Mouse (Mus musculus) pancreas, adult 10 weeks (tissue): ENCODE data around the gene Pck2. TPM values are rescaled to one million over a fixed set of nuclear protein-coding genes. Genes with fewer than 3 reads are reported as not detected.

Experiments used
- polyA plus RNA-seq: library from polyadenylated mRNA; stranded (reverse); fragments of 350-450 nt; fragmentation: Illumina TruSeq; extraction: RNeasy Lipid Tissue Mini Kit (QIAGEN cat#74804); gene quantifications from one replicate; pipeline ENCODE4 v1.2.3, GENCODE M21; 2015; ENCODE audit warnings: low read depth, low replicate concordance; ENCODE audit not compliant: insufficient read depth

Gene Pck2
- 29.0 TPM for polyA plus RNA-seq

DNA sequence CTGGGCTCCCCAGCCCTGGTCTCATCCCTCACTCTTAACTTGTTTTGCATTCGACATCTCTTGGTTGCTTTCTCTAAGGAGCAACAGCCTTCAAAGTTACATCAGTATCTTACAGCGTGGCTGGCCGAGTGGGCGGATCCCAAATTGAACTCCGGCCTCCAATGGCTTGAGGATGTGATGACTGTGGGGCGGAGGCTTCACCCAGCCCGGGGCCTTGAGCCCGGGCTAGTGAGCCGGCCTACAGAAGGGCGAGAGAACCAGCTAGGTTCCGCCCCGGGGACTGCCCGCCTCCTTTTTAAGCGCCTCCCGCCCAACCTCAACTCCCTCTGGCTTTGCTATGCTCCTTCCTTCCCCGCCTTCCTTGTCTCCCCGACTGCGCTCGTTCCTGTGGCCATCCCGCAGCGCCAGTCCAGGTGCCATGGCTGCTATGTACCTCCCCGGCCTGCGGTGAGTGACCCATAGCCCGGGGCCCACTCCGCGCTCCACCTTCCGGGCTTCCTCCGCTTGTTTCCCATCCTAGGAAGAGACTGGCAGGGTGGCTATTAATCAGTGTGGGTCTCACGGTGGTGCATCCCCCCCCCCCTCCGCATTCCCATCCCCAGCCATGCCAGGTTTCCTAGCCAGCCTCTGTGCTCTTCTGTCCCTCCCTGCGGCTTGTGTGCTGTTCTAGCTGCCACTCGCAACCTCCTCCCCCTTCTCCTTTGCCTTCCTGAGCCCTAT is at the start of gene Pck2:
Pck2 (plus strand) TSS at position 200 of the 720 bp plus-strand sequence.

DNA sequence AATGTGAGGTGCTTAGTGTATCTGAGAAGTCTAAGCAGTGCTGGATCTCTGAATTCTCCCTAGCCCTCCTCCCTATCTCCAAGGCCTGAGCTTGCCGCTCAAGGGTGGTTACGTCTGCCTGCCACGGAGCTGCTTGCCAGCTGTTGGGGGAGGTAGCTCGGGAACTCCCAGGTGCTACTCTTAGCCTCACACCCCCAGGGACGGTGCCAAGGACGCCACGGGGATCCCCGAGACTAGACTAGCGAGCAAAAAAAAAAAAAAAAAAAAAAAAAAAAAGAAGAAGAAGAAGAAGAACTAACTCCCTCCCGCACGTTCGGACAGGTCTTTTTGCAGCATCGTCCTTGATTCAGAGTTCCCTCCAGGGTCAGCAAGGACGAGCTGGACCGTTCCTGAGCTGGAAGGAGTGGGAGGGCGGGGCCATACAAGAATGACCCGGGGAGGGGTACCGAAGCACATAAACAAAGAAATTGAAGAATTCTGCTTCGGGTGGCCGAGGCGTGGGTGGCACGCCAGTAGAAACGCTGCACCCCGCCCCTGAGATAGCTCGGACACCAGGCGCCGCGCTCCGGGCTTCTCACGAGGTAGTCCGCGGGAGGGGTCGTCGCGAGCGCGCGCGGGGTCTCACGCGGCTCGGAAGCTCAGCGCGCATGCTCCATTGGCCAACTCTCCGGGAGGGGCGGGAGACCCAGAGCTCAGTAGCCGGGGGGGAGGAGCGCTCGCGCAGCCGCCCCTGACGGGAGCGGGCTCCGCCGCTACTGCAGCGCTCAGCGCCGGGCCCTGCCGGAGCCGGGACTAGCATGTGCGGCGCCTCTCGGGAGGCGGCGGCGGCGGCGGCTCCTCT is 49.5 kb upstream of the Pck2 start, which contains the start of gene Carmil3:
Carmil3 (plus strand) TSS at position 291 of the 841 bp plus-strand sequence.

GRCm38 (mm10) chr14:55510125-55510731 is 29.8 kb upstream of the Pck2 start, which contains the start of gene Cpne6:
Gene Cpne6, plus strand, starts transcription at chr14:55510445.

GRCm38 (mm10) chr14:55524785-55525184 is 15.3 kb upstream of the Pck2 start, which contains the start of gene Nrl:
Gene Nrl, minus strand, starts transcription at chr14:55524981.

GRCm38 (mm10) chr14:55559799-55560201 is 19.7 kb downstream of the Pck2 start, which contains the start of gene Dcaf11:
Gene Dcaf11, plus strand, starts transcription at chr14:55560006.

GRCm38 (mm10) chr14:55560202-55561073 is 20.4 kb downstream of the Pck2 start, which contains the start of gene A730061H03Rik:
Gene A730061H03Rik, minus strand, starts transcription at chr14:55560406.

GRCm38 (mm10) chr14:55575302-55575701 is 35.2 kb downstream of the Pck2 start, which contains the start of gene Fitm1:
Gene Fitm1, plus strand, starts transcription at chr14:55575617.

DNA sequence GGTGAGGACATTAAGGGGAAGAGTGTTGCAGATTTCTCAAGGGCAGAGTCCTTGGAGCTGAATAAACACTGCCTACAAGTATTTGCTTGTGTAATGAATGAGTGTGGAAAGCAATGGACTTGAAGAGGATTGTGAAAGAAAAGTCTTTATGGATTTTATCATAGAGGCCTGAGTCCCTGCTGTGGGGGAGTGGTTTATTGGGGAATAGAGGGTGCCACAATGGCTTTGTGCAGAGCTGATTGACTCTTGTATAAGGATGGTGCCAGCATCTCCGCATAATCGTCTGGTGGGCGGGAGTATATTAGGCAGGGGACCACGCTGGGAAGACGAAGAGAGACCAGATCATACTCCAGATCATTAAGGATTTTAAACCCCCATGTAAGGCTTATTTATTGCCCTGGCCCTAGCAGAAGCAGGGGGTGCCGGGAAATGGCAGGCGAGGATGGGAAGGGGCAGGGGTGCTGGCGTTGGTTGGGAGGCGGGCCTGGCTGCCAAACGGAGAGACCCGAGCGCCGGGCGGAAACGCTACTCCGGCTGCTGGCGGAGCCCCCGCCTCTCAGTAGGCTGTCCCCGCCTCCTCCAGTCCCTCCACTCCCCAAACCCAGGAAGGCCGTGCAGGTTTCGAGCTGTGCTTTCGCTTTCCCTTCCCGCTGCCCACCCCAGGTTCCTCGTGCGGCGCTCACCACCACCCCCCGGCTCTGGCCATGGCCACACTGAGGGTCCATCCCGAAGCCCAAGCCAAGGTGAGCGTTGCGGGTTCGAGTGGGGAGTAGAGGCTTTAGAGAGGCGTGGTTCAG is 38.0 kb downstream of the Pck2 start, which contains the start of gene Psme1:
Psme1 (plus strand) TSS at position 253 of the 797 bp plus-strand sequence.

DNA sequence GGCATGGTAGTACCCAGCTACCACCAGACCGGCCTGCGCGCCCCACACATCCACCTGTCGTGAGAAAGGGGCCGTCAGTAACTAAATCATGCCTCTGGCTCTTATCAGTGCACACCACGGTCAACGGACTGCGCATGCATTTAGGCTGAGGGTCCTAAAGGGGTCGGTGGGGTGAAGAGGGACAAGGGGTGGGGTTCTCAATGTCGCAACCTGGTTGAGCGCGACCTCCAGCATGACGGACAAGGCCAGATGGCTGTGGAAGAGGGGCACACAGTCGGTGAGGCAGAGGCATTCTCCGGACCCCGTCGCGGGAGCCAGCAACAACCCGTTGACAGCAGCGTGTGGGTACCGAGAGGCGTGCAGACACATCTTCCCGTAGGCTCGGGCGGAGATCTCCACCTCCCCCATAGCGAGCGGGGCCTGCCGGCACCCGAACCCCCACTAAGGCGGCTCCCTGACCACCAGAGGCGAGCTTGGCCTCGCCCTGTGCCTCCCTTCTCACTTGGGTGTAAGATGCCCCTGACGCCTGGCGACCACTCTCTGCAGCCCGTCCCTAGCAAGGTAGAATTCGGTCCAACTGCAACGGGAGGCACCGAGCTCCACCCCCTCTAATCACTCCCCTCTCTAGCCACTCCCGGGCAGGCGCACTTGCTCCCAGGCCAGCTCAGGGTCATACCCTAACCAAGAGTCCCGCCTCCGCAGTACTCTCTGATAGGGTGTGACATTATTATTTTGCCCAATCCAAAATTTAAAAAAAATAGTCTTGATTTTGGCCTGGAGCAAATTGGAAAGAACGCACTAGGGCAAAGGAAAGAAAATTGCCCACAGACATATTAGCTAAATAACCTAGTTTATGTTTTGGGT is 44.9 kb downstream of the Pck2 start, which contains the start of gene Emc9:
Emc9 (minus strand) TSS at position 601 of the 864 bp plus-strand sequence.

GRCm38 (mm10) chr14:55590748-55591330 is 50.8 kb downstream of the Pck2 start, which contains the start of gene Psme2:
Gene Psme2, minus strand, starts transcription at chr14:55591113.

GRCm38 (mm10) chr14:55591331-55591891 is 51.3 kb downstream of the Pck2 start, which contains the start of gene Rnf31:
Gene Rnf31, plus strand, starts transcription at chr14:55591708.

Other genes starting within 250 kb of the Pck2 start
- gene Dhrs4, start 61.5 kb upstream of the Pck2 start, polyA plus RNA-seq, result 17.0 TPM
- gene Carmil3, start 49.6 kb upstream of the Pck2 start, polyA plus RNA-seq, result 11.7 TPM
- not detected for gene Cpne6, start 29.8 kb upstream of the Pck2 start, polyA plus RNA-seq
- not detected for gene Nrl, start 15.3 kb upstream of the Pck2 start, polyA plus RNA-seq
- 38.9 TPM for gene Dcaf11, start 19.7 kb downstream of the Pck2 start, polyA plus RNA-seq
- gene A730061H03Rik, start 20.1 kb downstream of the Pck2 start, polyA plus RNA-seq, result not detected
- not detected for gene Fitm1, start 35.4 kb downstream of the Pck2 start, polyA plus RNA-seq
- gene Psme1, start 37.9 kb downstream of the Pck2 start, polyA plus RNA-seq, result 38.5 TPM
- gene Emc9, start 45.0 kb downstream of the Pck2 start, polyA plus RNA-seq, result 11.7 TPM
- 49.1 TPM for gene Psme2, start 50.8 kb downstream of the Pck2 start, polyA plus RNA-seq
- gene Rnf31, start 51.4 kb downstream of the Pck2 start, polyA plus RNA-seq, result 14.7 TPM
- 11.2 TPM for gene Irf9, start 63.3 kb downstream of the Pck2 start, polyA plus RNA-seq
- gene Rec8, start 77.8 kb downstream of the Pck2 start, polyA plus RNA-seq, result 9.7 TPM
- gene Ipo4, start 95.7 kb downstream of the Pck2 start, polyA plus RNA-seq, result 49.8 TPM
- gene Gm49378, start 97.6 kb downstream of the Pck2 start, polyA plus RNA-seq, result 1.6 TPM
- gene Tm9sf1, start 103.5 kb downstream of the Pck2 start, polyA plus RNA-seq, result 17.3 TPM
- gene Tssk4, start 109.9 kb downstream of the Pck2 start, polyA plus RNA-seq, result 0.59 TPM
- gene Mdp1, start 120.2 kb downstream of the Pck2 start, polyA plus RNA-seq, result 8.9 TPM
- 5.6 TPM for gene Gmpr2, start 131.7 kb downstream of the Pck2 start, polyA plus RNA-seq
- gene Nedd8, start 131.9 kb downstream of the Pck2 start, polyA plus RNA-seq, result 60.9 TPM
- gene Tinf2, start 141.6 kb downstream of the Pck2 start, polyA plus RNA-seq, result 5.5 TPM
- gene Tgm1, start 173.7 kb downstream of the Pck2 start, polyA plus RNA-seq, result 0.30 TPM
- gene Rabggta, start 182.0 kb downstream of the Pck2 start, polyA plus RNA-seq, result 9.4 TPM
- 28.8 TPM for gene Dhrs1, start 205.4 kb downstream of the Pck2 start, polyA plus RNA-seq
- gene Nop9, start 205.4 kb downstream of the Pck2 start, polyA plus RNA-seq, result 2.8 TPM
- gene Cideb, start 218.2 kb downstream of the Pck2 start, polyA plus RNA-seq, result not detected
- gene Ltb4r2, start 221.2 kb downstream of the Pck2 start, polyA plus RNA-seq, result not detected
- gene Ltb4r1, start 225.7 kb downstream of the Pck2 start, polyA plus RNA-seq, result not detected
- gene Adcy4, start 243.8 kb downstream of the Pck2 start, polyA plus RNA-seq, result 14.4 TPM
- gene Ripk3, start 248.6 kb downstream of the Pck2 start, polyA plus RNA-seq, result 2.2 TPM